Mouse (Mus musculus): ENCODE results near the gene Agtr1b.

The Agtr1b gene

DNA sequence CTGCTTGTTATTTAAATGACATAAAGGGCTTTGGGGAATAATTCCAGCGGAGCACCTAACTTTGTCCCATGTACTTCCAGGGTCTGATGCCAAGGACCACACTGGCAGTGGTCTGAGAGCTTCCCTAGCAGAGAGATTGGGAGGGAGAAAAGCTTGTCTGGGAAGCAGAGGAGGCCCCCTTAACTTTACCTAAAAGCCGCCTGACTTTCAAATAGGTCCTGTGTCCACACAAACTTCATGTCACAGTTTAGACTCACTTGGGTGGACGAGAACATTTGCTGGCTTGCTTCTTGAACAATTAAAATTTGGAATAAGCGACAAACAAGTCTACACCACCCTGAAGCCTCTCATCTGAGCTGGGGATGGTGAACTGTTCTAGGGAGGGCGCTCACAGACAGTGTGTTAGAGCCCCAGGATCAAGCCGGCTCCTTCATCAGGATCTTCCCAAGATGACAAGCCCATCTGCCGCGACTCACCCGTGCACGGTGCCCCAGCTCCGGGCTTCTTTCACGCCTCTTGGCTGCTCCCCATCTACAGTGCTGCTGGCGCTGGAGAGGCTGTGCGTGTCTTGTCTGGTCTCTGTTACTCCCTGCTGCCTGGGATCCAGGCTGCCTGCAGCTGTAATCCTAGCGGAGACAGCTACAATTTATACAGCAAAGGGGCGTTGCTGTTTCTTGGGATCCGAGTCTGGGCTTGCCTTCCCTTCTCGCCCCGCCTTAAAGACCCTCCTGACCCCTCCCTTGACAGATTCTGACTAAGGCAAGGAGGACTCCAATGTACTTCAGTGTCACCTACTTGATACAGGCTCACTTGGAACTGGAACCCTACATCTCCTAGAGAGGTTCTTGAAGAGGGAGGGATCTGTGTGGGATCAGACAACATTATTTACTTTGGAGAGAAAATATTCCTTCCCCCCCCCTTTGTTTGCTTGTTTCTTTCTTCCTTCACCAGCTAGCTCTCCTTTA lies at the start of gene Agtr1b:
TSS of gene Agtr1b (minus strand) at position 620 of the 965 bp plus-strand sequence.
- DNase-seq (ENCODE audit: low spot score): peak; percentile 3

DNA sequence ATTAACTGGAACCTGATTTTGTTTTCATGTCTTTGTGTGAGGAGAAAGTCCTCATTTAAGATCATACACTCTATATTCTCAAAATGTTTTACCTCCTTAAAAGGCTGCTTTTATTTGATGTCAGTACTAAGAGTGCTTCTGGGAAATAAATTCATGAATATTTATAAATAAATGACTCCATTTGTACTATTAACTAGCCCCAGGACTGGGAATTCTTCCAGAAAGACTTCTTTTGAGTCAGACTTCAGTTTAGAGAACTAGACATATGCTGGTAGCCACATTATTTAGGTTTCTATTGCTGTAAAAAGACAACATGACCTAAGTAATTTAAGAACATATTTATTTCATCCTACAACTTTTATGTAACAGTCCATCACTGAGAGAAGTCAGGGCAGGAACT lies 13.4 kb downstream of the Agtr1b start:
- DNase-seq (ENCODE audit: low spot score): no peak

DNA sequence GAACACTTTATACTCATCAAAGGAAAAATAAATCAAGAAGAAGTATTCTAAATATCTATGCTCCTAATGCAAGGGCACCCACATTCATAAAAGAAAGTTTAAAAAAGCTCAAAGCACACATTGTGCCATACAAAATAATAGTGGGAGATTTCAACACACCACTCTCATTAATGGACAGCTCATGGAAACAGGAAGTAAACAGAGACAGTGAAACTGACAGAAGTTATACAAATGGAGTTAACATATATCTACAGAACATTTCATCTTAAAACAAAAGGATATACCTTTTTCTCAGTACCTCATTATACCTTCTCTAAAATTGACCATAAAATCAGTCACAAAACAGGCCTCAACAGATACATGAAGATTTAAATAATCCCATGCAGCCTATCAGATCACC lies 18.8 kb downstream of the Agtr1b start:
- DNase-seq (ENCODE audit: low spot score): no peak

DNA sequence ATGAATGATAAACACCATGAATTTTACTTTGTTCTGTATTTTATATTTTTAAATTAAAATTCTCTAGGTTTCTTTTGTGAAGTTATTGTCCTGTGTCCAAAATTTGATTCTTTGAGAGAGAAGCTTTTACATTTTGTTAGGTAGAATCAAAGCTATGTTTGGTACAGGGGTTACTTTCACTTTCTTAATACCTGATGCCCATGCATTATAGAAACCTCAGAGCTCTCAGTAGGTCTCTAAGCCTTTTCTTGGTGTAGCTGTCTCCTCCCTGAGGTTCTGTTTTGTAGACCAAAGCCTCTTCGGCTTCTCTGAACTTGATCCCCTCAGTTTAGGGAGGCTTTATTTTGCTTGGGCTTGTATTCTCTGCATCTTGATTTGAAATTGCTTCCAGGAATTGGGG lies 26.6 kb downstream of the Agtr1b start:
- no peak for DNase-seq (ENCODE audit: low spot score)

DNA sequence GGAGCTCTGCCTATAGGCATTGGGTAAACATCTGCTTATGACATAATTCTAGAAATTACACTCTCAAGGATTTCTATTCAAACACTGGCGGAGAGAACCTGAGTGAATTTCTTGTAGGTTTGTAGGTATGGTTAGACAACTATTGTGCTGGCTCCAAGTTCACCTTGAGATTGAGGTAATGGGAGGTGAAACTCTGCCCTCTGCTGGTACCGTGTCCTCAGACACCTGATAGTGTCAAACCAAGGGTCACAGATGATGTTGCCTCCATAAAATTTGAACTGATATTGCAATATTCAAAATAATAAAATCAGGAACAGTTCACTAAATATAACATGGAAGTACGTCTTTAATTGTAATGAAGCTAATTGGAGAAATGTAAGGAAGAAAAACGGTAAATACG lies 32.3 kb downstream of the Agtr1b start:
- no peak for DNase-seq (ENCODE audit: low spot score)

DNA sequence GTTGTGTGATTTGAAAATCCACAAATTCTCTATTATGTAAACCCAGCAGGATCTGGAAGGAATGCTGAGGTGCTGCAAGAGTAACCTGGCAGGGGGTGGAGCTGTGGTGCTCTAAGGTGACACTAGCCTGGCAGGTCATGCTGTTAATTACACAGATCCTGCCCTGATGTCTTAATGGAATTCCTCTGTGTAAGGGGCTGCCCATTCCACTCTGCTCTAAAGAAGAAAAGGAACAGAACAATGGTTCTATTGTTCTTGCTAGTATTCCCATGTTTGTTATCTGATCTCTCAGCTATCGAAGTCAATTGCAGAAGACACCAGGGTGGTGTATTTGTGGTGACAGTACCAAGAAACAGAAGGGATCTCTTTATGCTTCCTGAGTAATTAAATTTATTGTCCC lies 49.7 kb downstream of the Agtr1b start:
- no peak for DNase-seq (ENCODE audit: low spot score)

DNA sequence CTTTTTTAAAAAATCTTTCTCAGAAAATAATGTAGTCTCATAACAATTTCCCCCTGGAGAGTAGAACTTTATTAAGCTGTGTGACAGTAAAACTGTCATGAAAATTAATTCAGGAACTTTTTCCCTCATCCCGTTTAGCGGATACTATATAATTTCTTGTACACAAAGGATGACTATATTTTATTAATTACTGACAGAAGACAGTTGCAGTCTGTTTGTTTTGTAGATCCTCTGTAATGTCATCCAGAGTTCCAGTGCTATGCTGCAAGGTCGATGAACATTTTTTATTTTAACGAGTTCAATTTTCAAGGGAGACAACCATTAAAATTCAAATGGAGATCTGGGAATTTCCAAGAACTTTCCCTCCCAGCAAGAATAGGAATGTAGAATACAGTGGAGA lies 57.8 kb downstream of the Agtr1b start:
- DNase-seq (ENCODE audit: low spot score): no peak

DNA sequence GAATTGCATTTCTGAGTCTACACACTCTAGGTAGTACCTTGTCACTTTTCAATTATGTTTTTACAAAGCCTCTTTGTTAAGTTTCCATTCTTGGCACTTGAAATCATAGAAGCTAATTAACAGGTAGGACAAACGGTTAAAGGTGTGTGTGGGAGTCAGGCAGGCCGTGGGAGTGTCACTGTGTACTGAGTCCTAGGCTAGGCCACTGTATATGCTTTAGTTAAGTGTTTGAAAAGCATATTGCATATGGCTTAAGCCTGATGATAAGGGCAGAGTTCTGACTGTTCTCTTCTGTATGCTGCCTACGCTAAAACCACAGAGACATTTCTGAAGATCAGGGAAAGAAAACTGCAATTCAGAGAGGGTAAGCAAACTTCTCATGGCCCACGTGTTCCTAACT lies 59.7 kb downstream of the Agtr1b start:
- no peak for DNase-seq (ENCODE audit: low spot score)

DNA sequence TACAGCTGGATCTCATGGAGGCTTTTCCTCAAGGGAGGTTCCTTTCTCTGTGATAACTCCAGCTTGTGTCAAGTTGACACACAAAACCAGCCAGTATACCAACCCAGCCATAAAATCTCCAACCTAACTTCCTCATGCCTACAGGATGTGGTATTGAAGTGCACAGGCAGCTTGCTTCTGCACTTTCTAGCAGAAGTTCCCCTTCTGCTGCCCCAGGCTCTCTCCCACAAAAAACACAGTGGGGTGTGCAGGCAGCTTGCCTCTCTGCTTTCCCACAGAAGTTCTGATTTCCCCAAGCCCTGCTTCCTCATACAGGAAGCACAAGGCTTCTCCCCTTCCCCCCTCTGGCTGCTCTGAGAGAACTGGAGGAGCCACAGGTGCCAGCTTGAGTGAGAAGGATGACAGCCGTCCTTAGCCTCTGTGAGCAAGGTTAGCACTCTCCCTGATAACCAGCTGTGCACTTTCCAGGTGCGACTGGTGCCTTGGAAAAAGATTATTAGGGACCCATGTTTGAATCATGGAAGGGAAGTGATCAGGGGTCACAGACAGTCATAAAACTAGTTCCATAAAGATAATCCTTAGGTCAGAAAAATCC lies 62.1 kb downstream of the Agtr1b start:
- DNase-seq (ENCODE audit: low spot score): no peak

DNA sequence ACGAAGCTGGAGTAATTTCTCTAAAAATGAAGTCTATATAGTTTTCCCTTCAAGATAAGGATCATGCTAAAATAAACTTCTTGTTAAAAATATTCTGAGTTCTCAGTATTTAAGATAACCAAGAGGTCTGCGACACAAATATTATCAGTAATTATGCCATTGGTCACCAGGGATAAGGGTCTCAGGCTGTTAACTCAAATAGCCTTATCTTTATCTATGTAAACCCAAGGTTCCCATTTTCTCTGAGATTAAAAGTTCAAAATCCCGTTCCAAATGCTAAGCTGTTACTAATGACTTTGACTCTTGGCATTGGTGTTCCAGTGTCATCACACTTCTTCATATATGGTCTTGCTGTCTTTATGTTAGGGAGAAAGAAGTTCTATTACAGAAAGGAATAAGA lies 71.4 kb downstream of the Agtr1b start:
- no peak for DNase-seq (ENCODE audit: low spot score)

DNA sequence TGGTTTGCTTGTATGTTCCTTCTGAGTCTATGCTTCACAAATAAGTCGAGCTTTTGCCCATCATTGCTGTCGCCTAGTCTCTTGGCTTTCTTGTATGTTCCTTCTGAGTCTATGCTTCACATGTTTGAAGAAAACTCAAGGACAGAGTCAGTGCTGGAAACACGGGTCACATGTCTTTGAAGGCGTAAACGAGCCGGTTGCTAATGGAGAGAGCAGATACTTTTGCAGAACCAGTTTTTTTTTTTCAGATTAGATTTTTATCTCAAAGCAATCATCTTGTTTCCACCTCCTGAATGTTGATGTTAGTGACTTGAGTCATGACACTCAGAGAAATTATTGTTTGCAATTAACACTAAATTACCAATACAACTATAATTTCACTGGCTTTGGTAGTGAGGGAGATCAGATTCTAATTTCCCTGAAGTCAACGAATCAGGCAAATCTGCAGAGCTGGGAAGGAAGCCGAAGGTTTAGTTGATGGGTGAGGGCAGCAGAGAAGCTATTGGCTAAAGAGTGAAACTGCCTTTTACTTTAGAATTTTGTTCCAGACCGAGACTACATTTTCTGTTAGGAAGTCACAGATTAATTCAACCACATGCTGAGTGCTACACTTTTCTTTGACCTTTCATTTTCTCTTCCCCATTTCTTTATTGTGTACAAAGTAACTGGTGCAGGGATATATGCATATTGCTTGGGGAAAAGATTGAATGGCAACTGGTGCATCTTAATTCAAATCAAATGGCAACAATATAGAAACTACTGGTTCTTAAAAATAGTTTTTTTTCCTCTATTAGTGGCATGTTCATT lies 72.2 kb downstream of the Agtr1b start:
- no peak for DNase-seq (ENCODE audit: low spot score)

DNA sequence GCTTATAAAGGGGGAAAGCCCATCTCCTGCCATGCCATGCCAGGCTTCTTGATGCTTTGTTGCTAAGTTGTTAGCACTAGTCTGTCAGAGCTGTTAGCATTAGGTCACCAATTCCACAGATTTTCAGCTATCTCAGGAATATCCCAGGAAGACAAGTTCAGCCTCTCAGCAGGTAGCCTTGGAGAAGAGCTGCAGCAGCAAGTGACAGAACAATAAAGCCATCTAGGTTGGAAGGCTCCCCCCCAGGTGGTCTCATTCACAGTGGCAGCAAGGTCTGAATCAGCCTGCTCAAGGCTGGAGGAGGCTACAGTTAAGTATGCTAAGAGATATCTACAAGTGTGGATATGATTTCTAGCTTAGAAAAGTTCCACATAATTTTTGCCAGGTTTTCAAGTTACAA lies 75.6 kb downstream of the Agtr1b start:
- no peak for DNase-seq (ENCODE audit: low spot score)

DNA sequence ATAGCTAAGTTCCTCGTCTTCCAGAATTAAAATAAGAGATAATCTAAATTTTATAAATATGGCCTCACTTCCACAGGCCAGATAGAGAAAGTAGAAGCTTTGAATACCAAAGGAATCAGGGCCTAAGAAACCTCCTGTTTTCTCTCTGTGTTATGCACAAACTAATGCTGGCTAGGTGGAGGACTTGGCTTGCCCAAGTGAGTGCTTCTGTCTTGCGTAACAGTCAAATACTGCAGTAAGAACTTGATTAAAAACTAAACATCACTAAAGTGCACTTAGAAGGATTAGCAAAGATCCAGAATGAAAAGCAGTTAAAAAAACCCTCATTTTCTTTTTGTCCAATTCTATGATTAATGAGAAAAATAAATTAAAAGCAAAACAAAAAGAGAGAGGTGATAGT lies 78.2 kb downstream of the Agtr1b start:
- no peak for DNase-seq (ENCODE audit: low spot score)

DNA sequence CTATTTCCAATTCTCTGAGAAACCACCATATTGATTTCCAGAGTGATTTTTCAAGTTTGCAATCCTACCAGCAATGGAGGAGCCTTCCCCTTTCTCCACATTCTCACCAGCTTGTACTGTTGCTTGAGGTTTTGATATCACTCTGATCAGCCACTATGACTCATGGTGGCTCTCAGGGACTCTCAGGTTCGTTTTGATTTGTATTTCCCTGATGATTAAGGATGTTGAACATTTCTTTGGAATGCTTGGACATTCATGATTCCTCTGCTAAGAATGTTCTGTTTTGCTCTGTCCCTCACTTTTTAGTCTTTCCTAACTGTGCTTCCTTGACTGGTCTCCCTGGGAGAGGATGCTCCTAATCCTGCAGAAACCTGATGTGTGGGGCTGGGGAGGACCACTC lies 85.2 kb downstream of the Agtr1b start:
- DNase-seq (ENCODE audit: low spot score): no peak

DNA sequence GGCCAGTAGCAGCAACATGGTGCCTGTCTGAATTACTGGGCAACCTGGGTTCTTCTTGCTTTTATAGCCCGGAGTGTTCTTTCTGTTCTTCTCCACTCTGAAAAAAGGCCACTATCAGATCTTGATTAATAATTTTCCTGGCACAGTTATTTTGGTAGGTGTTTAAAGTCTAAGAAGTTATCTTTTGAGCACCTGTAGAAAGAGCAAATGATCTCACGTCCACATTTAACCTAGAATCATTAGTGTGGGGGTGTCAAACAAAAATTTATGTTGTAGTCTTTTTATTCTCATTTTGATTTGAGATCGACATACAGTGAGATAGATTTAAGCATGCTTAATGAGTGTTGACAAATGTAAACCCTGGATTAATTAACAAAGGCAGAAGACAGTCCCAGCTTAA lies 91.3 kb downstream of the Agtr1b start, which contains the start of gene Cpb1:
TSS of gene Cpb1 (minus strand) at position 101 of the 400 bp plus-strand sequence.
- DNase-seq (ENCODE audit: low spot score): no peak
